Mouse (Mus musculus) v-Abl transformed pro-B cells (cell line): ENCODE data around the gene Armc7.

Source experiments
- in situ Hi-C, 2 experiments: fragments of 400-800 bp; cut with MboI; formaldehyde crosslinking; loops; one replicate each; pipeline ENCODE4 v1.15.1; 2025; ENCODE audit not compliant: unreplicated experiment in 2 of 2

Armc7 gene

GRCm38 (mm10) chr11:115475025-115475757, at the start of gene Armc7:
Gene Armc7 (plus strand): TSS chr11:115475667.
- in situ Hi-C loops = loop anchor here in 1 of 2 experiments (10.0 kb wide), 1 partner anchor 310 kb away; the partner anchor contains the start of gene Slc9a3r1

DNA sequence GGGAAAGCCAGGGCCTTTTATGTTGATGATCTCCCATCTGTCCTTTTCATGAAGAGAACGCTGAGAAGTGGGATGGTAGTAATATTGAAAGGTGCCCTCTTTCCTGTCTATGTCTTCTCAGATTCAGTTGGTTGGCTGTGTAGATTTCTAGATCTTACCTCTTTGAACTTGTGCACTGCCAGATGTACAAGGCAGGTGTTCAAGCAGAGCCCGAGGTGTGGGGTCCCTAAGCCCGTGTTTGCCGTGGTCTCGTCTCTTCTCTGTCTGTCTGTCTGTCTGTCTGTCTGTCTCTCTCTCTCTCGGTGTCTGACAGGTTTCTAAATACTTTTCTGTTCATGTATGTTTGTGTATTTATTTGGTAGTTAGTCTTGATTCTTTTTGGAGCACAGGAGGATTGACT, 49.8 kb upstream of the Armc7 start:
- in situ Hi-C loops = loop anchor here in 1 of 2 experiments (5.0 kb wide), 1 partner anchor 47 kb away; no protein-coding TSS in a partner anchor

DNA sequence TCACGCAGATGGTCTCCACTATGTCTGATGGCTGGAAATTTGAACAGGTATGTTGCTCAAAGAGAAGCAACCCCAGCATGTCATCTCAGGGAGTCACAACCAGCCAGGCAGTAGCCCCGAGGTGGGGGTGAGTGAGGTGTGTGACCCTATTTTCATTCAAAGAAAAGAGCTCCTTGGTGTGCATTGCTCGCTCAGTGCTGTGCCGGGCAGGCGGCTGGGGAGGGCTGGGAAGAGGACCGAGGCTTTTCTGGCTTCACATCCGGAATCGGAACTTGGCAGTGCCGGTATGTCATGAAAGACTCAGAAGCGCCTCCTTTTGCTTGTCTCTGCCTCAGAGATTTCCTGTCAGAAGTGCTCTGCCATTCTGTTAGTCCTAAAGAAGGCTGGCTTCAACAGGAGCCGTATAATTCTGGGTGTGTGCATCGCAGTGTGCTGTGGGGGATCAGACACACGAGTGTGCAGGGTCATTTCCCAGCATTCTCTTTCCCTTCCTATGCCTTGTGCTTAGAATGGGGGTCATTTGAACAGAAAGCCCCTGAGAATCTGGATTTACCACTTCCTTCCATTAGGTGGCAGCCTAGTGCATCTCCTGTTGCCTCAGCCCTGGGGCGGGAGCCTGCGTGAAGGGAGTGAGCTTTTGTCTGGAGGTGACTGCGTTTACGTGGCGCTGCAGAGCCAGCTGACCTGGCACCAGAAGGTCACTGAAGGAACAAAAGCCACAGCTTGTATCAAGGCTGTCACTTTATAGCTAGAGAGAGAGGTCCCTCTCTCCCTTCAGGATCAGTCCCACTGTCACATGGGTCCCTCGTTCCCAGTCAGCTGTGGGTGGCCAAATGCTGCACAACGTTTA, 47.8 kb upstream of the Armc7 start:
- in situ Hi-C loops = loop anchor here in 1 of 2 experiments (5.0 kb wide), 1 partner anchor 45 kb away; no protein-coding TSS in a partner anchor

GRCm38 (mm10) chr11:115429307-115429706, 46.2 kb upstream of the Armc7 start:
- in situ Hi-C loops = loop anchor here in 1 of 2 experiments (5.0 kb wide), 1 partner anchor 43 kb away; no protein-coding TSS in a partner anchor

DNA sequence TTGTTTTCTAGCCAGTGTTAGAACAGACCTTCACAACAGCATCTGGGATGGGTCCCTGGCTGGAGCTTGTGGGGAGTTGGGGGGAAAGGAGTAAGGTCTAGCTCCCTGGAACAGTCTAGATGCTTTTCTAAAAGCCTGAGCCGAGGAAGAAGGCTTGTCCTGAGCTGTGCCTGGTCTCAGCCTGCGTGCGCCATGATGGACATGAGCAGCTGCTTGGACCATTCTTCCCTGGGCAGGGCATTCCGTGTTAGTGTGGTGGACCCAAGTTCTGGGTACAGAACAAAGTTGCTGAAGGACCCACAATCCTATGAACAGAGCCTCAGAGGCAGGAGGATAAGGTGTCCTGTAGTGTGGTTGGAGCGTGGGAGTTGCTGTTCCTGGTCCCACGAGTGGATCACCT, 44.9 kb upstream of the Armc7 start:
- in situ Hi-C loops = loop anchor here in 1 of 2 experiments (5.0 kb wide), 1 partner anchor 42 kb away; no protein-coding TSS in a partner anchor

DNA sequence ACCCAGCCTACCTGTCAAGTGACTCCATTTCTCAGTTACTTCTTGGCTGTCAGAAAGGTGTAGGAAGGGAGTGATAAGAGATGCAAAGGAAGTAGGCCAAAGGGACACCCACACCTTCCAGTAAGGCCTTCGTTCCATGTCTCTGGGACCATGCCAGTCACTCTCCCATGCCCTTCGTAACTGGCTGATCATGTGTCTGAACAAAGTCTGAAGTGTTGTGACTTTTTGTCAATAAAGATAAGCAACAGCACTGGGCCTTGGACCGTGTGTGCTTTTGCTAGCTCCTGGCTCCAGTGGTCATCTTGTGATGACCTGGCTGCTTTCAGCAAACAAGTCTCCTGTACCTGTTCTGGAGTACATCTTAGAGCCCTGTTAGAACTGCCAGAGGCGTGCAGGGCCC, 42.7 kb upstream of the Armc7 start:
- in situ Hi-C loops = loop anchor here in 1 of 2 experiments (5.0 kb wide), 1 partner anchor 39 kb away; no protein-coding TSS in a partner anchor

DNA sequence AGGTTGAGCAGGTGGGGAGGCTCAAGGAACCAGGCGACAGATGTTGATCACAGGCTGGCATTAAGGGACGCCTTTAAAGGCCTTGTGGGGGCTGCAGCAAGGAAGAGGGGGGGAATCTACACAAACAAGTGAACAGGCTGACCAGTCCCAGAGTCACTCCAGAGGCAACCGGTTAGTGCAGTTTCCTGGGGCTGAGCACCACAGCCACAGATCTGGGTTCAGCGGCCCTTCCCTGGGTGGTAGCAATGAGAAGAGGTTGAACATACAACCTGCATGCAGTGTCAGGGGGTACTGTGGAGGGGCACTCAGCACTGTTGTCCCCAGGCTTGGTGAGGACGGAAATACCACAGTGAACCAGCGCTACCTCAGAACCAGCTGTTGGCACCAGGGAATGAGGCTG, 42.1 kb upstream of the Armc7 start:
- in situ Hi-C loops = loop anchor here in 1 of 2 experiments (5.0 kb wide), 1 partner anchor 39 kb away; no protein-coding TSS in a partner anchor

DNA sequence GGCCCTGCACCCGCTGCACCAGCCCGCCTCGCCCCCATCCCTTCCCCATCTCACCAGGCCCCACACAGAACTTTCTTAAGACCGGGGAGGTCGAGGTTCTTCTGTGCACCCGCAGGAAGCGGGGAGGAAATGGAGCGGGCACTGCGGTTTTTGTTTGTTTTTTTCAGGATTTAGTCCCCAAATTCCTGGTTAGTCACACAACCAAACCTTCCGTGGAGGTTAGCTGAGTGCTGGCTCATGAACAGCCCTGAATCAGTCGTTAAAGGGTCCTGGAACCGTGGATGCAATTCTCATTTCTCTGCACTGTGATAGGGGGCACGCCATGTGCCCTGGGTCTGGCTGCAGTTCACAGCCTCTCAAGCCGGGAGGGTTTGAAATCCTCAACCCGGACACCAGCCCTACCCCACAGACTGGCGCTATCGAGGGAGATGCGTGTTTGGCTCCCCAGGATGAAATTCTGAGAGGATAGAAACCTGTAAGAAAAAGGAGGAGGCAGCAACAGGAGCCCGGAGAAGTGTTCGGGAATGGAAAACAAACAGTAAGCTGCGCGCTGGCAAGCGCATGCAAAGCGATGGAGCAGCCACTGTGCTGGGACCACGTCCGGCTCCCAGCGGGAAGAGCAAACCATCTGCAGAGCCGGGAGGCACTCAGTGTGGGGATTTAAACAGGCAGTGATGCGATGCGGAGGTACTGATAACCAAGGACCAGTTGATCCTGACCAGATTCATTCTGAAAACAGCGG, 39.7 kb upstream of the Armc7 start:
- in situ Hi-C loops = no loop called here

DNA sequence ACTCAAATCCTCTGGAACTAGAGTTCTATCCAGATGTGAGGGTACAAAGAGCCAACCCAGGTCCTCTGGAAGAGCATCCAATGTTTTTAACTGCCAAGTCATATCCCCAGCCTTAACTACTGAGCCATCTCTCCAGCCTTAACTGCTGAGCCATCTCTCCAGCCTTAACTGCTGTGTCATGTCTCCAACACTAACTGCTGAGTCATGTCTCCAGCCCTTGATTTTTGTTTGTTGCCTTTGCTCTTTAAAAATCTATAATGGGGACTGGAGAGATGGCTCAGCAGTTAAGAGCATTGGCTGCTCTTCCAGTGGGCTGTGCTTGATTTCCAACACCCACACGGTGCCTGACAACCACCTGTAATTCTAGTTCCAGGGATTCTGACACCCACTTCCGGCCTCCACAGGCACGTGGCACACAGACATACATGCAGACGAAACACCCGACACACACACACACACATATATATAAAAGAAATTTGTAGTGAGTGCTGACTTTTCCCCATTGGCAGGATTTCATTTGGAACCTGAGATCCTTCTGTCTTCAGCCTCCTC, 37.8 kb upstream of the Armc7 start:
- in situ Hi-C loops = no loop called here

DNA sequence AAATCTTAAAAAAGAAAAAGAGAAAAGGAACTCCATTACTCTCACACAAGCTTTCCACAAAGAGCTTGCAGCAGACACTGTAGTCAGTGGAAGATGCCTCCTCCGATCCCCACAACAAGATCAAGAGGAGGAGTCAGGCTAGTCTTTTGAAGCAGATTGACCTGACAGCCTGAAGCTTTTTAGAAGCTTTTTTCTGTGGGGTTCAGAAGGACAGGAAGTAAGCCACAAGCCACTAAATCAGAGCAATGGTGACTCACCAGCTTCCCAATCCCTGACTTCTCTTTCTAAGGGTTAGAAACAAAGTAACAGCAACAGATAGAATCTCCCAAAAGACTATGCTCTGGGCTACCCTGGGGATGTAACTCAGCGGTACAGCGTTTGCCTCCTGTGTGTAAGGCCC, 36.1 kb upstream of the Armc7 start:
- in situ Hi-C loops = no loop called here

DNA sequence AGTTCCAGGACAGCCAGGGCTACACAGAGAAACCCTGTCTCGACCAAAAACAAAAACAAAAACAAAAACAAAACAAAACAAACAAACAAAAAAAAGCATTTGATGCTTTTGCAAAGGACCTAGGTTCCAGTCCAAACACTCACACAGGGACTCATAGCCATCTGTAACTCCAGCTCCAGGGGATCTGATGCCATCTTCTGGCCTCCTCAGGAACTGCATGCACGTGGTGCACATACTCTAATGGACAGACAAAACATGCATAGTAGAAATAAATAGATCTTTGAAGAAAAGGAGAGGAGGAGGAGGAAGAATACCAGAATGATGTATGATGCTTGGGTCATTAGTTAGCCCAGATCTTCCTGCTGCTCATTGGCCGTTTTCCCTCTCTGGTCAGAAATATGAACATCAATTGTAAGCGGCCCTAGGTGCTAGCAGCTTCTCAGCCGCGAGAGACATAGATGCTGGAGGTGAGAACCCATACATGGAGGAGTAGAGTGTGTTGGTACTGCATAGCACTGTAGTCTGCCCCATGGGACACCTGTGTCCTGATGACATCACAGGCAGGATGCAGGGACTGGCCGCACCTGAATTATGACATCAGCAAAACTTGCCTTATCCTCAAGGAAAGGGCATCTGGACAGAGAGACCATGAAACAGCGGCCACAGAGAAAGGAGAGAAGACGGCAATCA, 35.4 kb upstream of the Armc7 start, which contains the start of gene Trim80:
Gene Trim80, plus strand, starts transcription at position 640 of the 690 bp plus-strand sequence.
- in situ Hi-C loops = no loop called here

DNA sequence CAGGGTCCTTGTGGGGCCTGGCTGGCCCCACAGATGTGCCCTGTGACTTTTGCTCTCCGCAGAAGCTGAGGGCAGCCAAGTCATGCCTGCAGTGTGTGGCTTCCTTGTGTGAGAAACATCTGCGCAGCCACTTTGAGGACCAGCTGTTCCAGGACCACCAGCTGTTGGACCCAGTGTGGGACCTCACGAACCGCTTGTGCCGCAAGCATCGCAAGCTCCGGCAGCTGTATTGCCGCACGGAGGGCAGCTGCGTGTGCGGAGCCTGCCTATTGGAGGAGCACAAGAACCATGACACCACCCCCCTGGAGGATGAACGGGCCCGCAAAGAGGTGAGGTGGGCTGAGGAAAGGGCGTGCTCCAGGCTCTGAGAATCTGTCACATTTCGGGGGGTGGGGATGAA, 34.0 kb upstream of the Armc7 start:
- in situ Hi-C loops = no loop called here

GRCm38 (mm10) chr11:115446906-115447305, 28.6 kb upstream of the Armc7 start:
- in situ Hi-C loops = no loop called here

- in situ Hi-C loops = no loop called here
Observed at GRCm38 (mm10) chr11:115447321-115447885, 28.1 kb upstream of the Armc7 start.

DNA sequence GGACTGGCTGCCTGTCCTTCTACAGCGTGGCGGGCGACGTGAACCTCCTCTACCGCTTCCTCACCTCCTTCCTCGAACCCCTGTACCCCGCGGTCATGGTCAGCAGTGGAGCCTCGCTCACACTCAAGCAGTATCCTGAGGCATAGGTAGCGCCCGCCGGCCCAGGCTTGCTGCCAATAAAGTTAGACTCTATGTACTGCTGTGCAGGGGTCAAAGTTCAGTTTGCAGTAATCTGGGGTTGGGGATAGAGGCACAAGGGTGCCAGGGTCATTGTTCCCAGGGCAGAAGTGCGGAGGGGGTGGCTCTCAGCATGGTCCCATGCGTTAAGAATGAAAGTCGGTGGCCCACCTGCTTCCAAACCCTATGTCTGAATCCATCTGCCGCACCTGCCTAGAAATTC, 27.4 kb upstream of the Armc7 start:
- in situ Hi-C loops = no loop called here

- in situ Hi-C loops = no loop called here
Observed at GRCm38 (mm10) chr11:115448998-115449397, 26.5 kb upstream of the Armc7 start.

DNA sequence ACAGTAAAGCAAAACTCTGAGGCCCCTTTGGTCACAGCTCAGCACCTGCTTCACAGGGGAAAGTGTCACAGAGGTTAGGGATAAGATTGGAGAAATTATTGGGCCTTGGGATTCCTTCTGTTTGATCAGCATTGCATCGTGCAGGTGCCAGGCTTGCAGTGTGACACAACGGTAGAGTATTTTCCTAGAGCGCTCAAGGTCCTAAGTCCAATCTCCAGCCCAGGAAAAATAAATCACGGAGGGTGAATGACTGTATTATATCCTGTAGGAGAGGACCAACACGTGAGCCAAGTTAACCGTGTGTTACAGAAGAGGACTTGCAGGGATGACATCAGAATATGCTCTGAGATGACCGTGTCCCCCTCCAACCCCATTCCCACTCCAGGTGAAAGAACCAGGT, 25.3 kb upstream of the Armc7 start:
- in situ Hi-C loops = no loop called here

DNA sequence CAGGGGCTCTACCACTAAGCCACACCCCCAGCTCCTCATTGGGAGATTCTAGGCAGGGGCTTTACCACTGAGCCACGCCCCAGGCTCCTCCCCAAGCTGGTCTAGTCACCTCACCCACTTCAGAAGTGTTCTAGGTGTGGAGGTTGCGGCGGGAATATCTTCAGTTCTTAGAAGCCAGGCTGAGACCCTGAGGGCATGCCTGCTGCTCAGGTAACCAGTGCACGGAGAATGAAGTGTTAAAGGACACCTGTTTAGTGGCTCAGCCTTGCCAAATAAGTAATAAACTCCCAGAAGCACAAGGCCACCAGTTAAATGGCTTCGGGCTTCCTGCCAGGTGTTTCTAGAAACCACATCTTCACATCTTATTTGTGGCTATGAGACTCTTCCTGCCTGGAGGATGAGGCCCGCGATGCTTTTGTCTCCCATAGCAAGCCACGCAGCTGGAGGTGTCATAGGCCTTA, 23.7 kb upstream of the Armc7 start:
- in situ Hi-C loops = no loop called here

DNA sequence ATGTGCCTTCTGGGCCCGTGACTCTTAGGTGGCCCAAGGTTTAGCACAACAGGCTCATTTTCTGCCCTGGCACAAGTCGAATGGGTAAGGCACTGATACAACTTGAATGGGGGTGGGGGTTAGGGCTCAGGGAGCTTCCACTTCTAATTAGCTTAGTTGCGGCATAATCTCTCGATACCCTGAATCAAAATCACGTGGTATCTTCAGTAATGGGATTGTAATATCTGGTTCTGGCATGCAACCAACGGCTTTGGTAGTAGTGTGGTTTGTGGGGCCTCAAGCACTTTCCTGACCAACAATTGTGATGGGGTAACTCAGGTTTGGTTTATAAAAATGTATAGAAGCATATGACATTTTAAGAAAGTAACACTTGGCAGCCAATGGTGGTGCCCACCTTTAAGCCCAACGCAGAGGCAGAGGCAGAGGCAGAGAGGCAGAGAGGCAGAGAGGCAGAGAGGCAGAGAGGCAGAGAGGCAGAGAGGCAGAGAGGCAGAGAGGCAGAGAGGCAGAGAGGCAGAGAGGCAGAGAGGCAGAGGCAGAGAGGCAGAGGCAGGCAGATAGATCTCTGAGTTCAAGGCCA, 23.1 kb upstream of the Armc7 start:
- in situ Hi-C loops = no loop called here
